Mouse (Mus musculus) neural tube, embryonic 15.5 days (tissue): Measurements from ENCODE around the gene Rgl1. TPM values are rescaled to one million over a fixed set of nuclear protein-coding genes. Genes with fewer than 3 reads are reported as not detected.
"Not testable (repeated sequence)": the region's sequence is repeated elsewhere in the genome, so short reads cannot be mapped to it uniquely, and the experiment has no call there.

ENCODE experiments used
- ATAC-seq: fragments of 200-750 bp; cut with Nextera tagmentation; 2 replicates; pipeline ENCODE4 v1.8.0; 2017; ENCODE audit warnings: mild to moderate bottlenecking, moderate TSS enrichment, moderate library complexity; ENCODE audit not compliant: low FRiP score
- H3K27ac ChIP-seq: fragments of 300-500 bp; sonication (generic); replicated peaks from 2 replicates; pipeline ENCODE4 v1.5.1; 2015; ENCODE audit warnings: mild to moderate bottlenecking, inconsistent platforms
- H3K27me3 ChIP-seq: fragments of 300-500 bp; sonication (generic); replicated peaks from 2 replicates; pipeline ENCODE4 v1.6.1; 2015; ENCODE audit warnings: inconsistent platforms
- H3K36me3 ChIP-seq: fragments of 300-500 bp; sonication (generic); 2 replicates; pipeline ENCODE4 v1.6.1; 2015; ENCODE audit warnings: inconsistent platforms
- H3K4me1 ChIP-seq: fragments of 300-500 bp; sonication (generic); 2 replicates; pipeline ENCODE4 v1.6.1; 2015; ENCODE audit warnings: inconsistent platforms
- H3K4me2 ChIP-seq: fragments of 300-500 bp; sonication (generic); 2 replicates; pipeline ENCODE4 v1.6.1; 2015; ENCODE audit warnings: inconsistent platforms, mild to moderate bottlenecking, moderate library complexity
- H3K4me3 ChIP-seq: fragments of 300-500 bp; sonication (generic); replicated peaks from 2 replicates; pipeline ENCODE4 v1.5.1; 2015; ENCODE audit warnings: mild to moderate bottlenecking, inconsistent platforms
- H3K9ac ChIP-seq: fragments of 300-500 bp; sonication (generic); replicated peaks from 2 replicates; pipeline ENCODE4 v1.6.1; 2015; ENCODE audit warnings: mild to moderate bottlenecking, inconsistent platforms
- H3K9me3 ChIP-seq: fragments of 300-500 bp; sonication (generic); replicated peaks from 2 replicates; pipeline ENCODE4 v1.6.1; 2016; ENCODE audit warnings: inconsistent platforms
- WGBS: fragments of 180-500 bp; shearing (Covaris S2); methylation state at CpG from one replicate; pipeline ENCODE4 v1.1.7; 2015; ENCODE audit warnings: mixed read lengths; 5-methylcytosine and 5-hydroxymethylcytosine counted together
- polyA plus RNA-seq: library from polyadenylated mRNA; unstranded; fragments of >200 nt; fragmentation: Nextera tagmentation; extraction: Ambion mirVana; gene quantifications from 2 replicates; pipeline ENCODE4 v1.2.1, GENCODE M21; 2015

Rgl1 gene
- polyA plus RNA-seq, 1 experiment from 2014 or later: 18.8 TPM

GRCm38 (mm10) chr1:152796683-152797263, 30.6 kb upstream of the Rgl1 start:
- Histone ChIP-seq H3K4me2 (no peak overlapping the region), H3K36me3 (no peaks in the 10 kb centered on the region), H3K27ac (no peak overlapping the region), H3K9me3 (no peaks in the 10 kb centered on the region), H3K4me3 (no peak overlapping the region), H3K9ac (no peak overlapping the region), H3K4me1 (peaks cover 17% of the 10 kb centered on the region), H3K27me3 (no peaks in the 10 kb centered on the region)
- ATAC-seq: no peak
- 85% methylated on average over 8 of the region's 8 CpGs for WGBS

GRCm38 (mm10) chr1:152795688-152796255, 29.6 kb upstream of the Rgl1 start:
- Histone ChIP-seq H3K4me2 (no peak overlapping the region), H3K4me1 (peaks cover 22% of the 10 kb centered on the region), H3K36me3 (no peaks in the 10 kb centered on the region), H3K27ac (no peak overlapping the region), H3K9ac (no peak overlapping the region), H3K27me3 (no peaks in the 10 kb centered on the region), H3K9me3 (no peaks in the 10 kb centered on the region), H3K4me3 (no peak overlapping the region)
- no peak for ATAC-seq
- WGBS: 80% methylated on average over 8 of the region's 8 CpGs

- Histone ChIP-seq H3K27ac (no peak overlapping the region; the same call in 1 of the 2 replicates), H3K9me3 (no peaks in the 10 kb centered on the region), H3K4me1 (peaks cover 15% of the 10 kb centered on the region), H3K4me2 (no peak overlapping the region), H3K27me3 (no peaks in the 10 kb centered on the region), H3K9ac (no peak overlapping the region), H3K36me3 (no peaks in the 10 kb centered on the region), H3K4me3 (no peak overlapping the region)
- 20% methylated on average over 6 of the region's 6 CpGs for WGBS
- ATAC-seq: no peak
These were observed 27.5 kb upstream of the Rgl1 start for GRCm38 (mm10) chr1:152793495-152794130.

- no peak overlapping the region for H3K4me2 ChIP-seq
- peaks cover 15% of the 10 kb centered on the region for H3K4me1 ChIP-seq
- H3K36me3 ChIP-seq: no peaks in the 10 kb centered on the region
- 17% methylated on average over 12 of the region's 12 CpGs for WGBS
- ATAC-seq: no peak
- no peak overlapping the region for H3K4me3 ChIP-seq
- 0 out of 2 replicates have a peak overlapping the region, but pooled peaks have one; percentile 23 for H3K9ac ChIP-seq
- H3K9me3 ChIP-seq: no peaks in the 10 kb centered on the region
- H3K27me3 ChIP-seq: no peaks in the 10 kb centered on the region
- no peak overlapping the region; the same call in 1 of the 2 replicates for H3K27ac ChIP-seq
These were observed 26.8 kb upstream of the Rgl1 start for GRCm38 (mm10) chr1:152792736-152793494.

- Histone ChIP-seq H3K9ac (no peak overlapping the region), H3K4me2 (no peak overlapping the region), H3K27me3 (no peaks in the 10 kb centered on the region), H3K27ac (no peak overlapping the region), H3K9me3 (no peaks in the 10 kb centered on the region), H3K4me3 (no peak overlapping the region), H3K4me1 (peaks cover 15% of the 10 kb centered on the region), H3K36me3 (no peaks in the 10 kb centered on the region)
- no peak for ATAC-seq
- 10% methylated on average over 4 of the region's 4 CpGs for WGBS
These were observed 25.1 kb upstream of the Rgl1 start for GRCm38 (mm10) chr1:152791269-152791668.

- ATAC-seq: no peak
- no peaks in the 10 kb centered on the region for H3K27me3 ChIP-seq
- H3K9ac ChIP-seq: no peak overlapping the region
- no peak overlapping the region for H3K27ac ChIP-seq
- no peaks in the 10 kb centered on the region for H3K9me3 ChIP-seq
- no peaks in the 10 kb centered on the region for H3K36me3 ChIP-seq
- peaks cover 15% of the 10 kb centered on the region for H3K4me1 ChIP-seq
- no peak overlapping the region for H3K4me3 ChIP-seq
- 13% methylated on average over 6 of the region's 6 CpGs for WGBS
- no peak overlapping the region for H3K4me2 ChIP-seq
These were observed 24.7 kb upstream of the Rgl1 start for GRCm38 (mm10) chr1:152790821-152791220.

GRCm38 (mm10) chr1:152790254-152790653, 24.1 kb upstream of the Rgl1 start:
- Histone ChIP-seq H3K36me3 (no peaks in the 10 kb centered on the region), H3K9ac (no peak overlapping the region), H3K9me3 (no peaks in the 10 kb centered on the region), H3K4me1 (peaks cover 15% of the 10 kb centered on the region), H3K4me2 (no peak overlapping the region; the same call in 1 of the 2 replicates), H3K27me3 (no peaks in the 10 kb centered on the region), H3K27ac (no peak overlapping the region), H3K4me3 (no peak overlapping the region)
- ATAC-seq: no peak
- WGBS: 10% methylated on average over 12 of the region's 12 CpGs

- H3K27me3 ChIP-seq: no peaks in the 10 kb centered on the region
- no peak overlapping the region for H3K27ac ChIP-seq
- ATAC-seq: no peak
- no peak overlapping the region for H3K9ac ChIP-seq
- H3K36me3 ChIP-seq: no peaks in the 10 kb centered on the region
- no peak overlapping the region for H3K4me2 ChIP-seq
- no peaks in the 10 kb centered on the region for H3K9me3 ChIP-seq
- WGBS: 48% methylated on average over 4 of the region's 4 CpGs
- H3K4me3 ChIP-seq: no peak overlapping the region
- H3K4me1 ChIP-seq: peaks cover 12% of the 10 kb centered on the region
These were observed 22.0 kb upstream of the Rgl1 start for GRCm38 (mm10) chr1:152788121-152788660.

- Histone ChIP-seq H3K27me3 (no peaks in the 10 kb centered on the region), H3K27ac (no peak overlapping the region), H3K4me3 (no peak overlapping the region), H3K4me1 (0 out of 2 replicates have a peak, but pooled peaks cover 5% of the 10 kb centered on the region), H3K4me2 (no peak overlapping the region), H3K9ac (no peak overlapping the region), H3K36me3 (no peaks in the 10 kb centered on the region), H3K9me3 (no peaks in the 10 kb centered on the region)
- WGBS: 91% methylated on average over 4 of the region's 4 CpGs
- no peak for ATAC-seq
These were observed 20.8 kb upstream of the Rgl1 start for GRCm38 (mm10) chr1:152786953-152787352.

GRCm38 (mm10) chr1:152785446-152785845, 19.3 kb upstream of the Rgl1 start:
- not testable (repeated sequence) for H3K27me3 ChIP-seq, H3K27ac ChIP-seq, H3K4me1 ChIP-seq, H3K36me3 ChIP-seq, H3K9me3 ChIP-seq, ATAC-seq, H3K4me2 ChIP-seq, H3K9ac ChIP-seq, H3K4me3 ChIP-seq
- WGBS: 90% methylated on average over 3 of the region's 3 CpGs

- H3K9me3 ChIP-seq: no peaks in the 10 kb centered on the region
- no peak overlapping the region for H3K9ac ChIP-seq
- H3K4me3 ChIP-seq: no peak overlapping the region
- no peak overlapping the region for H3K27ac ChIP-seq
- no peak for ATAC-seq
- 98% methylated on average over 8 of the region's 8 CpGs for WGBS
- no peaks in the 10 kb centered on the region for H3K36me3 ChIP-seq
- H3K4me2 ChIP-seq: no peak overlapping the region
- H3K4me1 ChIP-seq: no peaks in the 10 kb centered on the region
- no peaks in the 10 kb centered on the region for H3K27me3 ChIP-seq
These were observed 18.5 kb upstream of the Rgl1 start for GRCm38 (mm10) chr1:152784620-152785019.
